Mouse (Mus musculus): ENCODE results near the gene Hectd4.

DNA sequence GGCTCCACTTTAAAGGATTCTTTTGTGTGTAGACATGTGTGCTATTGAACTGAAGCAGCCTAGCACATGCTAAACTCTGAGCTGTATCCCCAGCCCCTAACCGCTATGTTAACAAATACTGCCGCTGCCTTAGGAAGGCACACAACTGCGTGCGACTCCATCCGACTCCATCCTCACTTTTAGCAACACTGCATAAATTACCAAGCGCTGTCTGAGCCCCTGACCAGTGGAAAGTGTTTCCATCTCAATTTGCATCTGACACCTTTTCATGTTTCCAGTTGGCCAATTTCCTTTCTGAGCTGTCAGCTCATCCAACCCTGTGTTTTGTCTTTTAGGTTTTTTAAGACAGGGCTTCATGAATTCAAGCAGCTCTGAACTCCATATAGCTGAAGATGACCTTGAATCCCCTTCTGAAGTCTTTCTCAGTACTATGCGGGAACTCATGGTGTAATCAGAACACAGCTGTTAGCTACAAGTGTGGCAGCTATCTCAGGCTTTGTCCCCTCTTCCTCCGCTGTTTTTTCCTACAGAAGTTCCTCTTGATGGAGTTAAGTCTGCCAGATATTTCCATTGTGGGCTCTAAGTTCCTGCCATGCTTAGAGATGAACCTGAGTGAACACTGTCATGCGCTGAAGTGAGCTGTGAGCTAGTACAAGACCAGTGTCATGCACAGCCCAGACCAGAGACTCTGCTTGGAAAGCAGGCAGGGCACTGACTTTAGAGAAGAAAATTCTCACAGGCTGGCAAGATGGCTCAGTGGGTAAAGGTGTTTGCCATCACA lies 40.8 kb upstream of the Hectd4 start:
- TF ChIP-seq CTCF (IDR thresholded peaks at IDR 0.05): no peak
- TF ChIP-seq POLR2A (IDR thresholded peaks at IDR 0.05; ENCODE audit: insufficient read depth, low read depth, low read length): no peak

All from heart, adult 2 months (tissue).